Mouse (Mus musculus): ENCODE results near the gene Rfx3.
A peak's percentile ranks its signal among the peaks of the same experiment; 100 is the strongest.

The Rfx3 gene

GRCm38 (mm10) chr19:27736571-27736970, 274.4 kb downstream of the Rfx3 start:
- DNase-seq (ENCODE audit: inconsistent ontology term) = no peak

GRCm38 (mm10) chr19:27718931-27719330, 292.0 kb downstream of the Rfx3 start:
- DNase-seq (ENCODE audit: inconsistent ontology term) = no peak

- peak; percentile 45 for DNase-seq (ENCODE audit: inconsistent ontology term)
Observed at GRCm38 (mm10) chr19:27716274-27716673, 294.7 kb downstream of the Rfx3 start.
